29 mouse cellular contexts compared by ENCODE assay signal in genomic region chr1:90698618-90699017, GRCm38 (mm10).
"Had no signal": no experiment of that assay in that cellular context is flagged by ENCODE, and none has a peak within 500 bp of the region (broad histone marks: within the 10 kb centered on the region; RNA-seq: fewer than 3 reads in every experiment).

No protein-coding gene starts in this region.

- H3K4me3 ChIP-seq: embryonic facial prominence, embryonic 12.5 days; embryonic facial prominence, embryonic 13.5 days; embryonic facial prominence, embryonic 15.5 days; erythroblast, embryonic 14.5 days; forebrain, embryonic 10.5 days; forebrain, embryonic 12.5 days; forebrain, embryonic 13.5 days; forebrain, embryonic 15.5 days; gastrocnemius, adult 2 months; heart, adult 2 months had no signal

- ATAC-seq: forebrain, embryonic 13.5 days; forebrain, embryonic 14.5 days; forebrain, embryonic 15.5 days; forebrain, embryonic 16.5 days; forebrain, postnatal 0 days had no signal

- H3K4me2 ChIP-seq: embryonic facial prominence, embryonic 12.5 days; embryonic facial prominence, embryonic 13.5 days; embryonic facial prominence, embryonic 15.5 days; forebrain, embryonic 12.5 days; forebrain, embryonic 13.5 days; forebrain, embryonic 15.5 days had no signal

- H3K9me3 ChIP-seq: embryonic facial prominence, embryonic 12.5 days; embryonic facial prominence, embryonic 13.5 days; embryonic facial prominence, embryonic 15.5 days; forebrain, embryonic 10.5 days; forebrain, embryonic 12.5 days; forebrain, embryonic 13.5 days; forebrain, embryonic 15.5 days had no signal

- H3K27ac ChIP-seq: embryonic facial prominence, embryonic 12.5 days; embryonic facial prominence, embryonic 13.5 days; embryonic facial prominence, embryonic 15.5 days; forebrain, embryonic 10.5 days; forebrain, embryonic 12.5 days; forebrain, embryonic 13.5 days; forebrain, embryonic 15.5 days; heart, adult 2 months had no signal

- H3K9ac ChIP-seq: embryonic facial prominence, embryonic 12.5 days; embryonic facial prominence, embryonic 13.5 days; embryonic facial prominence, embryonic 15.5 days; forebrain, embryonic 12.5 days; forebrain, embryonic 13.5 days; forebrain, embryonic 15.5 days; forebrain, postnatal 0 days had no signal

- DNase-seq: cerebellum, adult 18-20 months; cerebellum, adult 2 months; cerebellum, adult 8-10 months; cerebellum, adult 9-10 months; cerebellum, adult 9-11 months; cerebellum, postnatal 10 days; cerebellum, postnatal 14 days; cerebellum, postnatal 25 days; cerebellum, postnatal 36 days; embryo, embryonic 11 days; forebrain, postnatal 0 days; gastrocnemius, adult 2 months; gastrocnemius, postnatal 10 days; gastrocnemius, postnatal 14 days; gastrocnemius, postnatal 25 days; gastrocnemius, postnatal 36 days; heart, adult 11 months; heart, adult 18-20 months; heart, adult 2 months had no signal

- H3K4me1 ChIP-seq: embryonic facial prominence, embryonic 12.5 days; embryonic facial prominence, embryonic 13.5 days; forebrain, embryonic 10.5 days; forebrain, embryonic 12.5 days; forebrain, embryonic 13.5 days; forebrain, embryonic 15.5 days had no signal

- H3K27me3 ChIP-seq: embryonic facial prominence, embryonic 12.5 days; embryonic facial prominence, embryonic 13.5 days; embryonic facial prominence, embryonic 15.5 days; forebrain, embryonic 12.5 days; forebrain, embryonic 13.5 days; forebrain, embryonic 15.5 days had no signal

- H3K36me3 ChIP-seq: embryonic facial prominence, embryonic 12.5 days; embryonic facial prominence, embryonic 13.5 days; embryonic facial prominence, embryonic 15.5 days; forebrain, embryonic 10.5 days; forebrain, embryonic 12.5 days; forebrain, embryonic 15.5 days had no signal
